Mouse (Mus musculus): ENCODE measurements around the gene Fbxo3. TPM values are rescaled to one million over a fixed set of nuclear protein-coding genes. Genes with fewer than 3 reads are reported as not detected.
"Not testable (repeated sequence)": the region's sequence is repeated elsewhere in the genome, so short reads cannot be mapped to it uniquely, and the experiment has no call there.

The Fbxo3 gene
- polyA plus RNA-seq, 1 experiment from 2014 or later = 59.2 TPM

GRCm38 (mm10) chr2:104096256-104096655, 68.7 kb downstream of the Fbxo3 start:
- no peak for DNase-seq (ENCODE audit: low spot score)

DNA sequence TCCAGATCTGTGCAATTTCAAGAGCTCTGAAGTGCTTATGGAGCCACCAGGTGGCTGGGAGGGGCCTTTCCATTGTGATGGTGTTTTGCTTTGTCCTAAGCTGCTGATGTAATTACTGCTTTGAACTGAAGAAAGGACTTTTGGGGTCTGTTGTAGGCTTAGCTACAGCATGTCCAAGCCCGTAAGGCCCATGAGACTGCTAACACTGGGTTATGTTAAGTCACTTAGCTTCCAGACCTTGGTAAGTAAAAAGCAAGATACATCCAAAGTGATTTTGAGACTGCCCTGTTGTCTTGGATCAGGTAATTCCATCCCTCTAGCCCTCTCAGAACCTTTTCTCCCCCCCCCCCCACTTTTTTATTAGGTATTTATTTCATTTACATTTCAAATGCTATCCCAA, 69.3 kb downstream of the Fbxo3 start:
- not testable (repeated sequence) for DNase-seq (ENCODE audit: low spot score)

GRCm38 (mm10) chr2:104097396-104097795, 69.9 kb downstream of the Fbxo3 start:
- DNase-seq (ENCODE audit: low spot score) = not testable (repeated sequence)

- DNase-seq (ENCODE audit: low spot score) = no peak
Observed at GRCm38 (mm10) chr2:104098529-104099230, 71.2 kb downstream of the Fbxo3 start.

- DNase-seq (ENCODE audit: low spot score) = no peak
Observed at GRCm38 (mm10) chr2:104099231-104099585, 71.7 kb downstream of the Fbxo3 start.

DNA sequence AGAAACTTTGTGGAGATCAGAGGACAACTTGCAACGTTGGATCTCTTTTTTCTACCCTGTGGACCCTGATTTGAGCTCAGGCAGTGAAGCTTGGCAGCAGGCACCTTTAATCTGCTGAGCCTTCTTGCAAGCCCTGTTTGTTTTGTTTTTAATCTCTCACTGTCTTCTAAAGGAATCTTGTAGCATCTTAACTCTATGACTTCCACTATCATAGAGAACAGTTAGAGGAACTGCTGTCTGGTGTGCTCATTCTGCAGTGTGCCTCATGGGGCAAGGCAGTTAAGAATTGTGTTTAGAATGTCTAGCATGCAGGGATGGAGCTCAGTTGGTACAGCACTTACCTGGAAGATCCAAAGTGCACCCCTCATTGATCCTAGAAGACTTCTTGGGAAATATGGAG, 72.4 kb downstream of the Fbxo3 start:
- no peak for DNase-seq (ENCODE audit: low spot score)

DNA sequence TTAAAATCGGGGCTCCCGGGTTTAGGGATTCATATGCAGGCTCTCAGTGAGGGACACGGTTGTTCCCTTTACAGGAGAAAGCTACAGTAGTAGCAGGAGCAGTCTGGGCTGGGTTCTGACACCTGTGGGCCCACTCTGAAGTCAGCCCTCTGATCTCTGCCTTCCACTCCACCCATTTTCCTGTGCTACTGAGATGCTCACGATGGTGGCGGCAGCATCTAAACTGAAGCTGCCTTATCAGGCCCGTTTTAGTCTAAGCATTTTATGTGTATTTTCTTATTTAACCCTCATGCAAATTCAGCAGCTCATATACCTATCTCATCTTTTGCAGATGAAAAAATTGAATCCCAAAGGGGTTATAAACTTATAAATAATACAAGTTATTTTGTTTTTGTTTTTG, 77.3 kb downstream of the Fbxo3 start:
- no peak for DNase-seq (ENCODE audit: low spot score)

DNA sequence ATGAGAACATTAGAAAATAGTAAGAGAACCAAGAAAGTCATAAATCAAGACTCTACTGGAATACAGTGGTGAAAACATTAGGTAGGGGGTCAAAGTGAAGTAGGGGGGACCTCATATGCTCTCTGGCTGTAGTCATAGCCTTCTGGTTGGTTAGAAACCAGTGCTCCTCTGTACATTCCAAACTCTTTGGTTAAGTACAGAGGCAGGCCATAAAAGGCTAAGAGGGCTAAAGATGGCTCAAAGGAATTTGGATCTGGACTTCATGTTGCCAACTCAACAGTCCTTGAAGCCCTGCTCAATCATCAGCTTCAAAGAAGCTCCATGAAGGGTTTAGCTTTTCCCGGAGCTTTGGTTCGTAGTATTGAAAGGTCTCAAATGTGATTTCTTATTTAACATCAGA, 81.5 kb downstream of the Fbxo3 start:
- DNase-seq (ENCODE audit: low spot score) = not testable (repeated sequence)

GRCm38 (mm10) chr2:104109528-104109927, 82.0 kb downstream of the Fbxo3 start:
- no peak for DNase-seq (ENCODE audit: low spot score)

DNA sequence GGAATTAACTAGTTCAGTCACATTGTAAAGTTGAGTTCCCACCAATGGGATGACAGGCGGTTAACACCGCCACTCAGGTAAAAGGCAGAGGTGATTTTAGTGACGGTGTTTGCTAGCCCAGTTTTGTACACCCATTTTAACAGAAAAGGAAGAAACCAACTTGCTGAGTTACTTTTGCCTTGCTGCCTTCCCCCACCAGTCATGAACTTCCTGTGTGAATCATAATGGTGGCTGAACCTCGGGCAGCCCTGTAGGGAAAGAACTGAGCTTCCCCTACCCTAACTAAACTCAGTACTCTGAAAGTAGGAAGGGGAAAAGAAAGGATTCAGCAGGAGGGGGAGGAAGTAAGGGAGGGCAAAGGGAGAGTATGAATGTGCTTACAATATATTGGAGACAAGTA, 82.5 kb downstream of the Fbxo3 start:
- no peak for DNase-seq (ENCODE audit: low spot score)

DNA sequence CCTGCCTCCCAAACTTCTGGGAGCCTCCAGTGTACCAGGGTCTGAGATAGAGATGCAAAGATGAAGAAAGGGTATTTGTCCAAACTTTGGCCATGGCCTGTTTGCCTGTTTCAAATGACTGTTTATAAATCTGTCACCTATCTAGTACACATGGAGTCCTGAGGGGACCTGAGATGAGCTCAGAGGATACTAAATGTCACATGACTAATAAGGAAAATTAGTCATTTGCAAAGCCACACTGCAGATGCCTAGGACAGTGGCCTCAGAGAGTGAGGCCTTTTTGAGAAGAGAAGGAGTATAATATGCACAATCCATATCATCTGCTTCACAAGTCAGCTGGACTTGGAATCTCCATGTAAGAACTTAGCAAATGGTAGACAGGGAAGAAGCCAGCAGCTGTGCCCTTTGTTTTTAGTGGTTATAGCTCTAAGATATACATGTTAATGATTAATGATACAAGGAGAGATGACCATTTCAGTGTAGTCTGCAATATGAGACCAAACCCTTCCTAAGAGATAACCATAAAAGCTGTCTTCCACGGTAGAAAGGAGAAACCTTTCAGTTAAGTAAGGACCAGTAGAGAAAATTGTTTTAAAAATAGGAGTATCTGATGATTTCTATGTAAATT, 83.8 kb downstream of the Fbxo3 start:
- DNase-seq (ENCODE audit: low spot score) = not testable (repeated sequence)

Other genes starting within 250 kb of the Fbxo3 start
- 212 and 231 TPM in 2 replicates for gene Caprin1, start 230.1 kb upstream of the Fbxo3 start, polyA plus RNA-seq (2015; fragmentation: Nextera tagmentation; extraction: Ambion mirVana)
- gene Lmo2, start 69.7 kb upstream of the Fbxo3 start, polyA plus RNA-seq (2015; fragmentation: Nextera tagmentation; extraction: Ambion mirVana) = 4.2 and 4.3 TPM in 2 replicates
- 1.2 and 2.2 TPM in 2 replicates for gene 4931422A03Rik, start 640 bp downstream of the Fbxo3 start, polyA plus RNA-seq (2015; fragmentation: Nextera tagmentation; extraction: Ambion mirVana)
- gene Gm10912, start 38.1 kb downstream of the Fbxo3 start, polyA plus RNA-seq (2015; fragmentation: Nextera tagmentation; extraction: Ambion mirVana) = 0.13 TPM in 1 of 2 replicates, not detected in the other
- not detected in 2 replicates for gene Gm10799, start 40.8 kb downstream of the Fbxo3 start, polyA plus RNA-seq (2015; fragmentation: Nextera tagmentation; extraction: Ambion mirVana)
- gene Cd59b, start 42.1 kb downstream of the Fbxo3 start, polyA plus RNA-seq (2015; fragmentation: Nextera tagmentation; extraction: Ambion mirVana) = 2.1 and 2.3 TPM in 2 replicates
- gene Cd59a, start 68.1 kb downstream of the Fbxo3 start, polyA plus RNA-seq (2015; fragmentation: Nextera tagmentation; extraction: Ambion mirVana) = 8.4 and 9.1 TPM in 2 replicates
- gene A930018P22Rik, start 95.0 kb downstream of the Fbxo3 start, polyA plus RNA-seq (2015; fragmentation: Nextera tagmentation; extraction: Ambion mirVana) = not detected in 2 replicates